Mouse (Mus musculus) right cerebral cortex, adult 18-20 months (tissue): ENCODE measurements around the gene Gba.
"Not testable (repeated sequence)": the region's sequence is repeated elsewhere in the genome, so short reads cannot be mapped to it uniquely, and the experiment has no call there.

ENCODE experiments used
- DNase-seq: peaks from one replicate; pipeline ENCODE4 v3.0.0; 2022; ENCODE audit warnings: mixed read lengths

The Gba gene

DNA sequence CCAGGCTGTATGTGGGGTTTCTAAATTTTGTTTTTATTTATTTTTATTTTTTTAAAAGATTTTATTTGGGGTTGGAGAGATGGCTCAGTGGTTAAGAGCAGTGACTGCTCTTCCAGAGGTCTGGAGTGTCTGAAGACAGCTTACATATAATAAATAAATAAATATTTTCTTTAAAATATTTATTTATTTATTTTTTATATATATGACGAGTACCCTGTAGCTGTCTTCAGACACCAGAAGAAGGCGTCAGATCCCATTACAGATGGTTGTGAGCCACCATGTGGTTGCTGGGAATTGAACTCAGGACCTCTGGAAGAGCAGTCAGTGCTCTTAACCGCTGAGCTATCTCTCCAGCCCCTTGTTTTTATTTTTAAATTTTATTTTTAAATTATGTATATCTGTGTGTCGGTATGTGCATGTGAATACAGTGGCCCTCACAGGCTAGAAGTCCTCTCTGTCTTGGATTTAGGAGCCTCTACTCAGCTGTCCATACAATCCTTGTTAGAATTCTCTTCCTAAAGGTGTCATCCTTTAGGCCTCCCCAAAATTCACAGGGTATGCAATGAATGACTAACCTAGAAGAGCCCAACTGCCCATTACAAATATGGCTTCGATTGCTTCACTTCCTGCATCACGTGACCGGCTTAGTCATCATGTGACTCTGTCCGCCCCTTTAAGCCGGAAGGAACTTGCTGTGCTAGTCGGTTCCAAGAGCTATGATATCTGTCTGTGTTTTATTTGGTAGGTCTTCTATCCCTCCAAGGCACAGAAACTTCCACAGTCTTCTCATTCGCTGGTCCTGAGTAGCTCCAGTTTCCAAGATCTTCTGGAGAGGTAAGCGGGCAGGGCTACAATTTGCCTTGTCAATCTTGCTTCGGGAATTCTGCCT lies at the start of gene Gba:
Gene Gba (plus strand): TSS at position 676 of the 889 bp plus-strand sequence.
- DNase-seq: peak; percentile 89

DNA sequence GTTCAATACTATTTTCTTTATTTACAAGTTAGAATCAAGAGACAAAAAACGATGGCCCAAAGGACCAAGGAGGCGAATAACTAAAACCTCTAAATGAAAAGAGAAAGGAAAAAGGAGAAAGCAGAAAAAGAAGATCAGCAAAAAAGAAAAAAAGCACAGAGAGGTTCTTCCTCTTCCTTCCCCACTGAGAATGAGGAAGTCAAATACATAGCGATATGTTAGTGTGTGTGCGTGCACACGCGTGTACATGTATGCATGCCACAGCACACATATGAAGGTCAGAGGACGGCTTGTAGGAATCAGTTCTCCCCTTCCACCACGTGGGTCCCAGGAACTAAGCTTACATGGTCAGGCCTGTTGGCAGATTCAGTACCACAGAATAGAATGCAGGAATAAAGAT lies 45.8 kb upstream of the Gba start:
- no peak for DNase-seq

DNA sequence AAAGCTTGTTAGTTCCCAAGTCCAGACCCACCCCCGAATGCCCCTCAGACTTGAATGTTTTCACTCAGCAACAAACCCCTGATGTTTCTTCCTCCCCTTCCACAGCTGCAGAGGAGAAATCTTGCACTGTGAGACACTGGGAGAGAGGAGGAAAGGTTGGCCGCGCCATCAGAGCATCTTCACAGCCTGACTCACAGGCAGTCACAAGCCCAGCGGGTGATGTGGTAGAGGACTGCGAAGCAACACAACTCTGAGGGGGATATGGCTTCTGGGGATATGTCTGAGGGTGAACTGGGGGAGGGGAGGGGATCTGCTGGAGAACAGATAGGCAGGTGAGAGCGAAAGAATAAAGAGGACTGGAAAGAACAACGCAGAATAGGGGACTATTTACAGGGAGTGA lies 44.1 kb upstream of the Gba start:
- no peak for DNase-seq

DNA sequence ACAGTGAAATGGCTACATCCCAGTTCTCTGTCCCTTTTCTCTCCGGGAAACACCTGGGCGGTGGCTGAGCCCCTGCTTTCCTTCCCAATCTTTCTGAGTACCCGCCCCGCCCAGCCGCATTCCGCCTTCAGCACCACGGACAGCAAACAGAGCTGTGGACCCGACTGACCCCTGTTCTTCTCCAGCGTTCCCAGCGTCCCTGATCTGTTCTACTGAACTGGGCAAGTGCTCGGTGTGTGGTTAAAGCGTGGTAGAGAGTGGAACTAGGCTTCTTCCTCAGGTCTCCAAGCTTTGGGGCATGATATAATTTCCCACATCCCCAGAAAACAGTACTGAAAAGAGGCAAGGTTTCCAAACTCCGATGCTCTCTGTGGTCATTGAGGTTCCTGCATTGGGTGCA lies 43.5 kb upstream of the Gba start:
- no peak for DNase-seq

DNA sequence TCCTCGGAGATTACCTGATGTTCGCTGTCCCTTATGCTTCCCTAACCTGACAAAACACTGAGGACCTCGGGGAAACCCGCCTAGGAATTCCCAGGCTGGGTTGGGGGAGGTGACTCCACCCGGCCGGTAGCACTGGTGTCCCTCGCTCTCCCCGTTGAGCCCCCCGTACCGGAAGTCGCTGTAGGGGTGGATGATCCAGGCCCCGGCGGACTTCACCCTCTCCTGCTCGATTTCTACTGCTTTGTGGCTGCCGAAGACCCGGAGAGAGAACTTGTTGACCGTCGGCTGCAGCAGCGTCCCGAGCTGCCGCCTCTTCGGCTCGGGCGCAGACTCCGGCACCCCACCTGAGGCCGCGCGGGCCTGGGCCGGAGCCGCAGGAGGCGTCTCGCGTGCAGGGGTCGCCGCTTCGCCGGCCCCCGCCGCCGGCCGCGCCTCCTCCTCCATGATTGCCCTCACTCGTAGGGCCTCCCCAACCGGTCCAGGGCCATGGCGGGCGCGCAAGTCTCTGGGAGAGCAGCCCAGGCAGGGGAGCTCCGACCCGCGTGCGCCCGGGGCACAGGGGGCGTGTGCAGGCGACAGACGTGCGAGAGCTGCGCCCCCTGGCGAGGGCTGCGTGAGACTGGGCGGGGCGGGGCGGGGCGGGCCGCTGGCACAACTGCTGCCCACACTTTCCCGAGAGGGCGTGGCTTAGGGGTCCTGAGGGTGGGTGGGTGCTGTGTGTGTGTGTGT lies 42.9 kb upstream of the Gba start, which contains the start of gene Hcn3:
Gene Hcn3 (minus strand): TSS at position 581 of the 729 bp plus-strand sequence.
- peak; percentile 50 for DNase-seq

DNA sequence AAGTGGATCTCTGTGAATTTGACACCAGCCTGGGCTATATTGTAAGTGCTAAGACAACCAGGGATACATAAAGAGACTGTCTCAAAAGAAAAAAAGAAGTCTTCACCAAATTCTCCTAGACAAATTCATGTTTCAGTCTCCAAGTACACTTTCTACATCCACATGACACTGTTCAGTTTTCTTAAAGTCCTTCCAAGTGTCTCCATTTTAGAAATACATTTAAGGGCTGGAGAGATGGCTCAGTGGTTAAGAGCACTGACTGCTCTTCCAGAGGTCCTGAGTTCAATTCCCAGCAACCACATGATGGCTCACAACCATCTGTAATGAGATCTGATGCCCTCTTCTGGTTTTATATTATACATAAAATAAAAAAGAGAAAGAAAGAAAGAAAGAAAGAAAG lies 41.5 kb upstream of the Gba start:
- not testable (repeated sequence) for DNase-seq

DNA sequence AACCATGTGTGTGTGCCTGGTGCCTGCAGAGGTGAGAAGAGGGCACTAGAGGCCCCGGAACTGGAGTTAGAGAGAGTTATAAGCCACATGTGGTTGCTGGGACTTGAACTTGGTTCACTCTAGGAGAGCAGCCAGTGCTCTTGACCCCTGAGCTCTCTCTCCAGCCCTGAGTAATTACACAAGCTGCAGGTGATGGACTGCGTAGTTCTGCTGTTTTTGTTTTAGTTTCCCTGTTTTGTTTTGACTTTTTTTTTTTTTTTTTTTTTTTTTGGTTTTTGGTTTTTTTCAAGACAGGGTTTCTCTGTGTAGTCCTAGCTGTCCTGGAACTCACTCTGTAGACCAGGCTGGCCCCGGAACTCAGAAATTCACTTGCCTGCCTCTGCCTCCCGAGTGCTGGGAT lies 40.9 kb upstream of the Gba start:
- no peak for DNase-seq

DNA sequence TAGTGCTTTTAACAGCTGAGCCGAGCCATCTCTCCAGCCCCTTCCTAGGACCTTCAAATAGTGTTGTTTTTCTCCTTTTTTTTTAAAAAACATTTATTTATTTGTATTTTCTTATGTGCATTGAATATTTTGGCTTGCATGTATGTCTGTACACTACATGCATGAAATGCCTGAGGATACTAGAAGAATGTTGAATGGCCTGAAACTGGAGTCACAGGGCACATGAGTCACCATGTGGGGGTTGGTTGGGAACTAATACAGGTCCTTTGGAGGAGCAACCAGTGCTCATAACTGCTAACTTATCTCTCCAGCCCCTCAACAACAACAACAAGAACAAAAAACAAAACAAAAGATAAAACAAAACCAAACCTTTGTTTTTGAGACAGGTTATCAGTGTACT lies 39.6 kb upstream of the Gba start:
- no peak for DNase-seq

DNA sequence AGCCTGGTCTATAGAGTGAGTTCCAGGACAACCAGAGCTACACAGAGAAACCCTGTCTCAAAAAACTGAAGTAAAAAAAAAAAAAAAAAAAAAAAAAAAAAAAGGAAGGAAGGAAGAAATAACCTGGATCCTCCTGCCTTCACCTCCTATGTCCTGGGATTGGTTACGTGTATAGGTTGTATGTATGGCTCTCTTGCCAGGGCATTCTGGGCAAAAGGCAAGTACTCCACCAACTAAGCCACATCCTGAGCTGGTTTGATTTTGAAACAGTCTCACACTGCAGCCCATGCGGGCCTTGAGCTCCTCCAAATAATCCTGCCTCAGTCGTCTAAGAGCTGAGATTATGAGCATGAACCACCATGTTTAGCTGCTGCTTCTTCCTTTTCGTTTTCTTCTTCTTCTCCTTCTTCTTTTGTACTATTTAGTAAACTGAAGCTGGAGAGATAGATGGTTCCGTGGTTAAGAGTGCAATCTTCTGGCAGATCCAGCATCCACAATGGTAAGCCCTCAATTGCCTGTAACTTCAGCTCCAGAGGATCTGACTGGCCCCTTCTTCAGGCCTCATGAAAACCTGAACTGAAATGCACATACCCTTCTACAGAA lies 39.0 kb upstream of the Gba start:
- no peak for DNase-seq

DNA sequence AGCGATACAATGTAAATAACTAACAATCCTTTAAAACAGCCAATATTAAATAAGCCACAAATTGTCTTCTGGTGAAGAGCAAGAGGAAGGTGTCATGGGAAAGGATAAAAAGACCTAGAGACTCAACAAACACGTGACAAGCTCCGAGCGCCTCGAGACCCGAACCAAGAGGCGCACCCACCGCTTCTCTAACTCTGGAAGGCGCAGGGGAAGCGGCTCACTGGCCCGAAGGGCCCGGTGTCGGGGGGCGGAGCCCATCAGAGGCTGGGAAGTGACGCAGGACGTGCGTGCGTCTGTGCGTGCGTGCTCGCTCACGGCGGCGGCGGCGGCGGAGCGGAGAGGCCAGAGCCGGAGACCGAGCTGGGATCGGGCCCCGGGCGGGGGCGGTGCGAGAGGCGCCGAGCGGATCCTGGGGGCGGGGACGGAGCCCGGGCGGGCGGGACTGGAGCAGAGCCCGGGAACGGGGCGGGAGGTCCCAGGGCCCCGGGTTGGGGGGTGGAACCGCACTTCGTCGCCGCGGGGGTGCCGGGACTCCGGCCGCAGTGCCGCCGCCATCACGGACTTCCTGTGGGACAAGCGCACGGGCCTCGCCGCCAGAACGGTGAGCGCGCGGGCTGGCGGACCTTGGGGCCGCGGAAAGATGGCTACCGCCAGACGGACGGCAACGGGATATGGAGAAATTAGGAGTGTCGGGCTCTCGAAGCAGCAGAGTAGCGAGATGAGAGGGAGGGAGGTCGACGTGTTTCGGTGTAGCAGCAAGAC lies 38.0 kb upstream of the Gba start, which contains the start of gene Clk2:
Gene Clk2 (plus strand): TSS at position 290 of the 762 bp plus-strand sequence.
- peak; percentile 96 for DNase-seq

DNA sequence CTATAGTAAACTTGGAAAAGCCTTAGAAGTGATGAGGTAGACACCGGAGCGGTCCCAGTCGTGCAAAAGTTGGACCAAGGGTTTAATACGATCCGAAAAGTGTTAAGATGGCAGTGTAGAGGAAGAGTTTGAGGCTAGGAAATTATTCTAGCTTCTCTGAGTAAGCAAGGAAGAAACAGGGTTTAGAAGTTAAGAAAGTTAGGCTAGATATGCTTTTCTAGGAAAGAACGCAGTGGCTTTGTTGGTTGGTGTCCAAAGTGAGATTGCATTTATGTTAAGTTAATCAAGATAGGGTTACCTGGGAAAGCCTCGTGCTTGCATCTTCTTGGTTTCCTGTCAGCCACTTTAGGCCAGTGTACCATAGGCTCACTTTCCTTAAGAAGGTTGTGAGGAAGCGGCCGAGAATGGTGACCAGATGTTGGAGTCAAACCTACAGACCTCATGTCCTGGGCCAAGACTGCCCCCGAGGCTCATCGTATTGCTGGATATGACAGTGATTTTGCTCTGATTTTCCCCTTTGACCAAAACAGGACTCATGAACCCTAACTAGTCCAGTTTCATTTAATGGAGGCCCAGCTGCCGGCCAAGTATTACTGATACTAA lies 37.4 kb upstream of the Gba start:
- no peak for DNase-seq

DNA sequence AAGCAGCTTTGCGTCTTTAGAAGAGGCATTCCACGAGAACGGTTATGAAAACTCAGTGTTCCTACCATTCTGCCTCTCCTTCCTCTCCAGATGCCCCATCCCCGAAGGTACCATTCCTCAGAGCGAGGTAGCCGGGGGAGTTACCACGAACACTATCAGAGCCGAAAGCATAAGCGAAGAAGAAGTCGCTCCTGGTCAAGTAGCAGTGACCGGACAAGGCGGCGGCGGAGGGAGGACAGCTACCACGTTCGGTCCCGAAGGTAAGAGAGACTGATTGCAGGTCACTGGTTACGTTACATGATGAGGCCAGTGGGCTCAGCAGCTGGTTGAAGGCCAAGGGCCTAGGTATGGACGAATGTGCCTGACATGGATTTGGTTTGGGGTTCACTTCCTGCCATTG lies 35.8 kb upstream of the Gba start:
- no peak for DNase-seq

DNA sequence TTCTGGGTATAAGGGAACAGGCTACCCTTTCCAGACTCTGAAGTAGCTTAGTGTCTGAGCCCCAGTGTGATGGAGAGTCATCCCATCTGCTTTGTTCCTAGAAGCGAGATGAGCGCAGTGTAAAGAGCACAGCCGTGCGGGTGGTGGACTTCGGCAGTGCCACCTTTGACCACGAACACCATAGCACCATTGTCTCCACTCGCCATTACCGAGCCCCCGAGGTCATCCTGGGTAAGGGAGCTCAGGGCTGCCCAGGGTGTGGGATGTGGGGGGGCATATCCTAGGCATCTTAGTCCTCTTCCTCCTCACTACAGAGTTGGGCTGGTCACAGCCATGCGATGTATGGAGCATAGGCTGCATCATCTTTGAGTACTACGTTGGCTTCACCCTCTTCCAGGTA lies 27.9 kb upstream of the Gba start:
- no peak for DNase-seq

DNA sequence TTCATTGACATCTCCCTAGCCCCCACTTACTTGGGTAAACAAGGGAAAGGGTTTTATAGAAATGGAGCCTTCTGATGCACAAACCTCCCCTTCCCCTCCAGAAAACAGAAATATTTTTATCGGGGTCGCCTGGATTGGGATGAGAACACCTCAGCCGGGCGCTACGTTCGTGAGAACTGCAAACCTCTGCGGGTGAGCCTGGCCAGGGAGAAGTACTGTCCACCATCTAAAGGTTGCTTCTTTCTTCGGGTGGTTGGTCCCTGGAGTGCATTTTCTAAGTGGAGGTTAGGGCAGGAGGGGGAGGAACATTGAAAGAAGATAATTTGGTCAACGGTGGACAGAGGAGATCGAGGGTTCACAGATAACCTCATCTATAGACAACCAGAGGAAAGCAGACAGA lies 27.2 kb upstream of the Gba start:
- DNase-seq: no peak

DNA sequence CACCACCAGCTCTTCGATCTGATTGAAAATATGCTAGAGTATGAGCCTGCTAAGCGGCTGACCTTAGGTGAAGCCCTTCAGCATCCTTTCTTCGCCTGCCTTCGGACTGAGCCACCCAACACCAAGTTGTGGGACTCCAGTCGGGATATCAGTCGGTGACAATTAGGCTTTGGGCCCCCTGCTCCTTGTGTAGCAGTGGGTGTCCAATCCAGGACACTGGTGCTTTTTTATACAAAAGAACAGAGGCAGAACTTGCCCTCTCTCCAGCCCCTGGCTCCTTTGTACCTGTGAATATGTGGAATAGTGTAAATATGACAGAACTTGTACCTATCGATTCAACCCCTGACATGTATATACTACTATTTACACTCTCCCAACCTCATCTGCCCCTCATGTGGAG lies 26.3 kb upstream of the Gba start:
- no peak for DNase-seq

DNA sequence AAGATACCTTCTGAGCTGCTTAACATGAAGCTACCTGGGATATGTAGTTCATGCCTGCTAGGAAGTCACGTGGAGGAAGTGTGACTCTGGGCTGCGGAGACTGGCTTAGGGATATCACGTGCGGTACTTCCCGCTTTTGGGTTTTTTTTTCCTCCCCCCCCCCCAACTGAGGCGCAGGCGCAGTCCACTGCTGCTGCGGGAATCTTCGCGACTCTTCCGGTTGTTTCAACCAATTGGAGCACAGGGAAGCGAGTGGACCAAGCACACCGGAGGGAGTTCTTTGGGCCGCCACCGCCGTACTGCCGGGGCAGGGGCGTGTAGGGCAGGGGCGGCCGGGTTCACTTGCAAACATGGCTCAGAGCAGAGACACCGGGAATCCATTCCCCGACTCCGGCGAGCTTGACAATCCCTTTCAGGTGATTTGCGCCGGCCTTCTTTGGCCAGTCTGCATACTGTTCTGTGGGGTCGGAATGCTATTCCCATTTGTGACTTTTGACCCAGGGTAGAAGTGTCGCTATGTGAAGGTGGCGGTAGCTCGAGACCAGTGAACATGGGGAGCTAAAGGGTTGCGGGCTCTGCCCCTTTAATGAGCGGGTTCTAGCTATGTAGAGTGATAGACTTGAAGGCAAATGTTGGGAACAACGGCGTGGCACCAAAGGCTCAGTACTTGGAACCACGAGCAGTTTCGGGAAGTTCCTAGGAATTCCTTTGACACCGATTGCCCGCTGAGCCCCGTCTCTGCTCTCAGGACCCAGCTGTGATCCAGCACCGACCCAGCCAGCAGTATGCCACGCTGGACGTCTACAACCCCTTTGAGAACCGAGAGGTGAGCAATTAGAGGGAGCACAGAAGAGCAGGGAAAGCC lies 25.3 kb upstream of the Gba start, which contains the start of gene Scamp3:
Gene Scamp3 (plus strand): TSS at position 232 of the 865 bp plus-strand sequence.
- DNase-seq: peak; percentile 93

DNA sequence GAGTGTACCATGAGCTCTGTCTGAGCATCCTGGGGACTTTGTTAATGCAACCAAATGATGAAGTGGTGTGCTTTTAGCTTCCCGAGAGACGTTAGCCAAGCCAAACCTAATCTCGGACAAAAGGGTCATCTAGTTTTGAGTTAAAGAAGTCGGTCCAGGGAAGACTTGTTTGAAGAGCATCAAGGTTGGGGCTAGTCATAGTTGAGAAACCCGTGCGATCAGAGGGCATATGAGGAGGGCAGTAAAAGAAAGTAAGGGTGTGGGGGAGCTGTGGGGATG lies 24.7 kb upstream of the Gba start:
- DNase-seq: no peak

DNA sequence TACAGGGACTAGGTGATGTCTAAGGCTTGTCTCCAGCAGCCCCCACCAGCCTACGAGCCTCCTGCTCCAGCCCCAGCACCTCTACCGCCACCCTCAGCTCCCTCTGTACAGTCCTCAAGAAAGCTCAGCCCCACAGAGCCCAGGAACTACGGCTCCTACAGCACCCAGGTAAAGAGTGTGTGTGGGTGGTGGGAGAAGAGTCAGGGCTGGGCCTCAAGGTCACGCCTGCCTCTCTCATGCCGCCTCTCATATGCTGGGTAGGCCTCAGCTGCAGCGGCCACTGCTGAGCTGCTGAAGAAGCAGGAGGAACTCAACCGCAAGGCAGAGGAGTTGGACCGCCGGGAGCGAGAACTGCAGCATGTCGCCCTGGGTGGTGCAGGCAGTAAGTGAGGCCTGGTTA lies 23.7 kb upstream of the Gba start:
- DNase-seq: no peak

DNA sequence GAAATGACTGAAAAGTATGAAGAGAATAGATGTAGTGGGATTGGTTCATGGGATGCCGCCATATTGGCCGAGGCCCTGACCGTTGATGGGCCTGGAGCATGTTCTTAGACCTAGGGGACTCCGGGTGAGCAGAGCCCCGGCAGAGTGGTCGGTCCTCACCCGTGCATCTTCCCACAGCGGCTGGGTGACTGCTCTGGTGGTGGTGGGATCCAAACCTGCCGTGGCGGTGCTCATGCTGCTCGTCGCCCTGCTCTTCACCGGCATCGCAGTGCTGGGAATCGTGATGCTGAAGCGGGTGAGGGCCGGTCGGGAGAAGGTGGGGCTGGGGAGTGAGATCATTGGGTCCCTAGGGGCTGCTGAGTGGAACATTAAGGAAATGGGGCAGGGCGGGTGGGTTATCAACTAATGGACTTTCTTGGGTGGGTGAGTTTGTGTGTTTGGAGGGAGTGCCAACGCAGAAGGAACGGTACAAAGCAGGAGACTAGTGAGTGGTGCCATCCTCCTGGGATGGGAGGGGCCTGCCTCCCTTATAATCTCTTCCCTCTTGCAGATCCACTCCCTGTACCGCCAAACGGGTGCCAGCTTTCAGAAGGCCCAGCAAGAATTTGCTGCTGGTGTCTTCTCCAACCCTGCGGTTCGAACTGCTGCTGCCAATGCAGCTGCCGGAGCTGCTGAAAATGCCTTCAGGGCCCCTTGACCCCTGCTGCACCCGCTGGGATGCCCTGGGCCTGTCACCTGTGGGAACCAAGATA lies 20.8 kb upstream of the Gba start:
- no peak for DNase-seq

DNA sequence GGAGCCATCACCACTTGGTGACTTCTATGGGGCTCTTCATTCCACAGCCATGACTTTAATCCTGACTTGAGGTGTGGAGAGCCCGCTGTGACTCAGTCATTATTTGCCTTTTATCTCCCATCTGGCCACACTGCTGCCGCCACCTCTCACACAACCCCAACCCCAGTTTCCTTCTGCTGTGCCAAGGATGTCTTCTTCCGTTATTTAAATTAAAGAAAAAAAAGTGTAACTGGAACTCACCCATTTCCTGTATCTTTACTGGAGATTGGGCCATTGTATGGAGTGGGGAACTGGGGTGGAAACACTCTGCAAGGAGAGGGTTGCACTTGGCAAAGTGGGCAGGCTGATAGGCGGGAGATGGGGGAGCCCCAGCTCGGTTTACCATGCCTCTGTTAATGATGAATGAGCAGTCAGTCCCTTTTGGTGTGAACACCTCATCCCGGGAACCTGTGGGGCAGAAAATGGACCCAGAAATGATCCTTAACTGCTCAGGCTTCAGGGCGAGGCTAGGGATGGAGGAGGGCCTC lies 20.1 kb upstream of the Gba start:
- no peak for DNase-seq
